Mouse (Mus musculus) embryo, embryonic 10.5 days (tissue): ENCODE measurements around the gene Lelp1.

ENCODE experiments used
- DNase-seq: peaks from one replicate; pipeline ENCODE4 v3.0.0-alpha.2; 2015; ENCODE audit warnings: low spot score

Gene Lelp1

GRCm38 (mm10) chr3:92142644-92143043 is at the start of gene Lelp1:
TSS of gene Lelp1 (minus strand) at chr3:92142744.
- DNase-seq = no peak

- no peak for DNase-seq
These were observed 34.3 kb upstream of the Lelp1 start for GRCm38 (mm10) chr3:92176880-92177279.

GRCm38 (mm10) chr3:92169847-92170246 is 27.3 kb upstream of the Lelp1 start:
- DNase-seq = no peak

GRCm38 (mm10) chr3:92153322-92153721 is 10.8 kb upstream of the Lelp1 start:
- peak; percentile 85 for DNase-seq

DNA sequence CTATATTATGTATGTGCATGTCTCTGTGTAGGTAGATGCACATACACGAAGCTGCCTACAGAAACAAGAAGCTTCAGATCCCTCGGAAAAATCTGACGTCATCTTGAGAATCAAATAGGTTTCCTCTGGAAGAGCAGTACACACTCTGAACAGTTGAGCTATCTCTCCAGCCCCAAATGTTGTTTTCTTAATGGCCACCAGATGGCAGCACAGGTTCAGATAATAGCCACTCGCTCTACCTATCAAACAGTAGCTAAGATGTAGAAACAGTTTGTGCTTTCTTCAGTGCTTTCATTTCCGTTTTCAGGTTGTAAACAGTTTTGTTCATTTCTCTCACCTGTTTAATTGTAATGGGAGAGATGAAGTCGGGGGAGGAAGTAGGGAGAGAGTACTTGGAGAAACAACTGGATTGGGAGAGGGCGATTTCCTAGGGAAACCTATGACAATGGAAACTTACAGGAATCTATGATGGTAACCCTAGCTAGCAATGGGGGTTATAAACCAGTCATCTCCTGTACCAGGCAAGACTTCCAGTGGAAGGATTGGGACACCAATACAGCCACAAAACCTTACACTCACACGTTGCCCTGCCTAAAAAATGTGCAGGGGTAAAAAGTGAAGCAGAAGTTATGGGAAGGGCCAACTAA is 8.2 kb upstream of the Lelp1 start:
- peak; percentile 89 for DNase-seq

- DNase-seq = no peak
These were observed 5.4 kb upstream of the Lelp1 start for GRCm38 (mm10) chr3:92147913-92148312.

DNA sequence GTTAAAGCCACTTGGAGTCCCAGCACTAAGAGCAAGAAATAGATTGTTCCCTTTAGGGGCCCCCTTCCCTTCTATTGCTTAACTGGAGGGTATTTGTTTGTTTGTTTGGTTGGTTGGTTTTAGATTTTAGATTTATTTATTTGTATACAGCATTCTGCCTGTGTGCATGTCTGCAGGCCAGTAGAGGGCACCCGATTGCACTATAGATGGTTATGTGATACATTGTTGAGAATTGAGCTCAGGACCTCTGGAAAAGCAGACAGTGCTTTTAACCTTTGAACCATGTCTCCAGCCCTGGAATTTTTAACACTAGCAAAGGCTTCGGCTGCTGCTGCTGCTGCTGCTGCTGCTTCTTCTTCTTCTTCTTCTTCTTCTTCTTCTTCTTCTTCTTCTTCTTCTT is 4.9 kb upstream of the Lelp1 start:
- DNase-seq = peak; percentile 21

GRCm38 (mm10) chr3:92123847-92124246 is 18.7 kb downstream of the Lelp1 start, which contains the start of gene Prr9:
TSS of gene Prr9 (minus strand) at chr3:92123947.
- DNase-seq = no peak

GRCm38 (mm10) chr3:92120902-92121301 is 21.6 kb downstream of the Lelp1 start:
- no peak for DNase-seq

GRCm38 (mm10) chr3:92117930-92118329 is 24.6 kb downstream of the Lelp1 start:
- DNase-seq = peak; percentile 63

- no peak for DNase-seq
These were observed 31.0 kb downstream of the Lelp1 start for GRCm38 (mm10) chr3:92111526-92111925.

GRCm38 (mm10) chr3:92110790-92111189 is 31.8 kb downstream of the Lelp1 start:
- DNase-seq = peak; percentile 4

GRCm38 (mm10) chr3:92106582-92106981 is 36.0 kb downstream of the Lelp1 start:
- peak; percentile 63 for DNase-seq
